Mouse (Mus musculus) heart, adult 2 months (tissue): ENCODE data around the gene Sarnp. TPM values are rescaled to one million over a fixed set of nuclear protein-coding genes. Genes with fewer than 3 reads are reported as not detected.

Source experiments
- DNase-seq, 2 experiments: peaks; one replicate each; pipeline ENCODE4 v3.0.0; 2021
- H3K27ac ChIP-seq: fragments of 200-600 bp; 2 replicates; pipeline ENCODE4 v1.8.1; 2022
- H3K27me3 ChIP-seq: fragments of 200-500 bp; 2 replicates; pipeline ENCODE4 v1.6.1; 2012; ENCODE audit warnings: mild to moderate bottlenecking, low read length, inconsistent platforms, mixed read lengths; ENCODE audit not compliant: control insufficient read depth, insufficient read depth
- H3K36me3 ChIP-seq: fragments of 200-500 bp; 2 replicates; pipeline ENCODE4 v1.6.1; 2012; ENCODE audit warnings: low read length, inconsistent platforms; ENCODE audit not compliant: control insufficient read depth, insufficient read depth
- H3K4me1 ChIP-seq: fragments of 200-500 bp; 2 replicates; pipeline ENCODE4 v1.6.1; 2011; ENCODE audit warnings: low read length; ENCODE audit not compliant: control insufficient read depth, insufficient read depth
- H3K4me3 ChIP-seq: fragments of 200-600 bp; 2 replicates; pipeline ENCODE4 v1.8.1; 2022
- H3K79me2 ChIP-seq: fragments of 200-500 bp; replicated peaks from 2 replicates; pipeline ENCODE4 v1.6.1; 2012; ENCODE audit warnings: mild to moderate bottlenecking, inconsistent platforms, low read length, moderate library complexity, mixed read lengths; ENCODE audit not compliant: control insufficient read depth, insufficient read depth
- H3K9ac ChIP-seq: fragments of 200-500 bp; 2 replicates; pipeline ENCODE4 v1.6.1; 2012; ENCODE audit warnings: low read depth, mild to moderate bottlenecking, control low read depth, inconsistent platforms, low read length, mixed read lengths
- CTCF ChIP-seq: fragments of 200-600 bp; IDR thresholded peaks from 2 replicates; pipeline ENCODE4 v1.8.1; 2022; ENCODE audit warnings: antibody characterized with exemption, mild to moderate bottlenecking, moderate library complexity
- EP300 ChIP-seq: fragments of 200-500 bp; IDR thresholded peaks from 2 replicates; pipeline ENCODE4 v1.6.1; 2011; ENCODE audit warnings: low read depth, low read length, control low read depth; ENCODE audit not compliant: insufficient read depth
- POLR2A ChIP-seq: fragments of 200-500 bp; IDR thresholded peaks from 2 replicates; pipeline ENCODE4 v1.6.1; 2011; ENCODE audit warnings: mild to moderate bottlenecking, low read depth, low read length, control low read depth; ENCODE audit not compliant: insufficient read depth
- WGBS: fragments of 180-500 bp; shearing (Covaris S2); methylation state at CpG from one replicate; pipeline ENCODE4 v1.1.7; 2018; 5-methylcytosine and 5-hydroxymethylcytosine counted together
- intact Hi-C: fragments of 180-260 bp; cut with DNase I; formaldehyde crosslinking; loops from one replicate; pipeline ENCODE4 v1.15.1; 2025
- polyA plus RNA-seq: library from polyadenylated mRNA; depleted of rRNA; stranded (reverse); fragments of >200 nt; gene quantifications from 2 replicates; pipeline ENCODE4 v1.2.3, GENCODE M21; 2012
- total RNA-seq, 2 experiments: library from RNA; stranded (reverse); gene quantifications; 2 replicates each; pipeline ENCODE4 v1.2.3; 2021

Gene Sarnp
- total and polyA plus RNA-seq, 3 experiments, result 14.3 to 43.4 (median 37.2) TPM

DNA sequence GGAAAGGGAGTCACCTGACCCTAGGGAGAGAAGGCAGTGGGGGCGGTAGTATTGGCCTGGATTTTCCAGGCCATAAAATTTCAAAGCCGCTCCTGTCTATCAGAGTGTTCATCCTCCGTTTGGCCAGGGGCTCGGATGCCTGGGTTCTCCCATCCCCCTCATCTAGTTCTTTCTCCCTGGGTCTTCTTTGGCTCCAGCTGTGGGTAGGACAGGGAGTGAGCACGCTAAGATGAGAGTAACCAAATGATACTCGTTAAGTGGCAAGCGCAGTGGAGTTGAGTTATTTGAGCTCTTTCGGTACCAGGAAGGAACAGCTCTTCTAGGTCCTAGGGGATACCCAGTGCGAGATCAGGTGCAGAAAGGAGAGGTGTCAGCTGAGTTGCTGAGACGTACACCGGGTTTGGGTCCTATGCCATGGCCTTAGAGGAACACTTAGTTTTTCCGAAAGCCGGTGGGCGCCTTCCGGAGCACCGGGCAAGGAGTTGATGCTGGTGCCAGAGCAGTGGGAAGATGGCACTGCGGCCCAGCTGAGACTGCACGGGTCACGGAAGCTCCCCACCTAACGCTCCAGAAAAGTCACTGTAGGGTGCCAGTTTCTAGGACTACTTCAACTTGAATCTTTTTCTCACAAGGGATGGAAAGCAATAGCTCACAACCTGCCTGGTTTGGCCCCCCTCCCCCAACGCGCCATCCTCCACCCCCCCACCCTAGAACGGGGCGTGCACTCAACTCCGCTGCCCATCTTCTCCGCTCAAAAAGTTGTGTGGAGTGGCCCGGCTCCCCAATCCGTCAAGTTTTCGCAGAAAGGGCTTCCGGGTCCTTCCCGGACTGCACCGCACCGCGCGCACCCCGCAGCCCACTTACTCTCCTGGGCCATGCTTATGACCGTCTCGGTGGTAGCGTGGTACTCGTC is 73.5 kb downstream of the Sarnp start:
- H3K4me3 ChIP-seq, result peak overlapping the region; percentile 62
- peak overlapping the region; percentile 62 for H3K9ac ChIP-seq
- TF ChIP-seq POLR2A (no peak), CTCF (no peak), EP300 (no peak)
- peak in 1 of 2 experiments; percentile 22 for DNase-seq
- intact Hi-C loops, result loop anchor here (10.0 kb wide), 1 partner anchor 266 kb away; the partner anchor contains the start of gene Rps26
- no peaks in the 10 kb centered on the region for H3K36me3 ChIP-seq
- 3% methylated on average over 40 of the region's 40 CpGs for WGBS
- H3K79me2 ChIP-seq, result no peaks in the 10 kb centered on the region
- peaks cover 4% of the 10 kb centered on the region for H3K4me1 ChIP-seq
- H3K27me3 ChIP-seq, result no peaks in the 10 kb centered on the region
- H3K27ac ChIP-seq, result peak overlapping the region; percentile 21

DNA sequence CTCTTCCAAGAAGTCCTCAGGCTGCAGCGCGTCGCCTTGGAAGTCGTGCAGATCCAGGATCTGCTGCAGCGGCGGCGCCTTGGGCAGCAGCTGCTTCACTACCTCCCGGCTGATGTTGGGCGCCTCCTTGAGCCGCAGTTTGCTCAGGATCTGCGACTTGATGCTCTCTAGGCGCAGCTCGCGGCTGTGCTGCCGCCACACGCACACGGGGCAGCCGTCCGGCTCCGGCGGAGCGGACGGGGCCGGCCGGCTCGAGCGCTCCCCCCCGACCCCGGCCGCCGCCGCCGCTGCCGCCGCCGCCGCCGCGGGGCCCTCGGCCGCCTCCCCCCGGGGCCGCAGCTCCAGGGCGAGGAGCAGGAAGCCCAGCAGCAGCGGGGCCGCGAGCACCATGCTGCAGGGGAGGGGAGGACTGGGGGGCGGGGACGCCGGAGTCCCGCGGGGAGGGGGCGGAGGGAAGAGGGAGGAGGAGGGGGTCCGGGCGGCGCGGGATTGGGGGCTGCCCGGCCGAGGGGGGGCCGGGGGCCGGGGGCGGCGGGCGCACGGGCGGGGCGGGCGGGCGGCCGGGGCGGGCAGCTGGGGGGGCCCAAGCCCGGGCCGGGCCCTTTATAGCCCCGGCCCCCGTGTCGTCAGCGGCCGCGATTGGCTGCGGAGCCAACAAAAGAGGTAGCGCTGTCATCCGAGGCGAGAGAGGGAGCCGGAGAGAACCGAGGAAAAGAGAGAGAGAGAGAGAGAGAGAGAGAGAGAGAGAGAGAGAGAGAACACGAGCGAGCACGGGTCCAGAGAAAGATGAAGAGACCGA is 74.4 kb downstream of the Sarnp start, which contains the start of gene Gdf11:
Gene Gdf11 (minus strand): TSS at position 423 of the 799 bp plus-strand sequence.
- peaks cover 4% of the 10 kb centered on the region for H3K4me1 ChIP-seq
- no peaks in the 10 kb centered on the region for H3K27me3 ChIP-seq
- peak; percentile 64 for DNase-seq
- peak within 1 kb of the TSS; percentile 62 for H3K4me3 ChIP-seq
- no peak for TF ChIP-seq CTCF
- no peak for TF ChIP-seq EP300
- TF ChIP-seq POLR2A, result no peak
- WGBS, result under 1% methylated on average over 32 of the region's 89 CpGs
- no peaks in the 10 kb centered on the region for H3K36me3 ChIP-seq
- peak within 1 kb of the TSS; percentile 21 for H3K27ac ChIP-seq
- intact Hi-C loops, result loop anchor here (10.0 kb wide), 1 partner anchor 267 kb away; the partner anchor contains the start of gene Rps26
- no peaks in the 10 kb centered on the region for H3K79me2 ChIP-seq
- peak within 1 kb of the TSS; percentile 62 for H3K9ac ChIP-seq

DNA sequence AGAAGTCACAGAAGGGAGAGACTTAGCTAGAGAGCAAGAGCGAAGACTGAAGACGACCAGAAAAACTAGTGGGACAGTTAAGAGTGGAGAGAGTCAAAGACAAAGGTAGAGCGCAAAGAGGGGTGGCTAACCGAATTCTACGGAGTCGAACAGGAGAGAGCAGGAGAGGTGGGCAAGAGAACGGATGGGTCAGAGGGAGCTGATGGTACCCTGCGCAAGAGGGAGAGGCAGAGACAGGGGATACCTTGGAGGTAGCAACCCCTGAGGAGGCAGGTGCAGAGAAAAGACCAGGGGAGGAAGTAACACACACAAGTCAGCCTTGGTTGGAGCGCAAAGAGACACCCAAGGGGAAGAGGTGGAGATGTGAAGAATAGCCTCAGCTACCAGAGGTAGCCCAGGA is 75.1 kb downstream of the Sarnp start:
- TF ChIP-seq POLR2A (no peak), EP300 (no peak), CTCF (no peak)
- H3K27ac ChIP-seq, result no peak overlapping the region

DNA sequence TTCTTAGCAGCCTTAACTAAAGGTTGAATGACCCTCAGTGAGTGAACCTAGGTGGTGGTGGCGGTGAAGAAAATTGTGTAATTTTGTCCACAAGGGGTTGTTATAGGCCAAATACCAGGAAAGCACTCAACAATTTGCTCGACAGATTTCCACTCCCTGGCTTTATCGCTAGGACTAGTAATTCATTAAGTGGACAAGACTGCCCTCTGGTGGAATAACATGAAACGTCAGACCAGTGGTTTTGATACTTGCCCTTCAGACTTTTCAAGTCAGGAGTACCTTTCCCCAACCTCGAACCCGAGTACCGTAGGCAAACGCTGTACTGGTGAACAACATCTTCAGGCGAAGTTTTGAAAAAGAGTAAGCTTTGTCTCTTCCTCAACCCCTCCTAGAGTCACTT is 78.3 kb downstream of the Sarnp start:
- DNase-seq, result peak; percentile 53
- no peak overlapping the region for H3K27ac ChIP-seq
- no peaks in the 10 kb centered on the region for H3K79me2 ChIP-seq
- intact Hi-C loops, result loop anchor here (1.0 to 10.0 kb wide), 3 partner anchors 50 to 271 kb away; partner anchors contain the start of gene Rps26
- TF ChIP-seq CTCF (peak; percentile 92), EP300 (no peak)
- H3K4me1 ChIP-seq, result peaks cover 3% of the 10 kb centered on the region
- H3K4me3 ChIP-seq, result no peak overlapping the region
- under 1% methylated on average over 9 of the region's 9 CpGs for WGBS
- no peak overlapping the region for H3K9ac ChIP-seq
- H3K27me3 ChIP-seq, result no peaks in the 10 kb centered on the region
- H3K36me3 ChIP-seq, result no peaks in the 10 kb centered on the region

More for the DNA sequence above, 75.1 kb downstream of the Sarnp start:
- WGBS, result 7% methylated on average over 9 of the region's 9 CpGs
- Histone ChIP-seq H3K36me3 (no peaks in the 10 kb centered on the region), H3K4me3 (peak overlapping the region; percentile 20; the same call in 1 of the 2 replicates), H3K27me3 (no peaks in the 10 kb centered on the region), H3K9ac (no peak overlapping the region), H3K4me1 (peaks cover 4% of the 10 kb centered on the region), H3K79me2 (no peaks in the 10 kb centered on the region)
- intact Hi-C loops, result loop anchor here (10.0 kb wide), 1 partner anchor 267 kb away; the partner anchor contains the start of gene Rps26
- no peak for DNase-seq

DNA sequence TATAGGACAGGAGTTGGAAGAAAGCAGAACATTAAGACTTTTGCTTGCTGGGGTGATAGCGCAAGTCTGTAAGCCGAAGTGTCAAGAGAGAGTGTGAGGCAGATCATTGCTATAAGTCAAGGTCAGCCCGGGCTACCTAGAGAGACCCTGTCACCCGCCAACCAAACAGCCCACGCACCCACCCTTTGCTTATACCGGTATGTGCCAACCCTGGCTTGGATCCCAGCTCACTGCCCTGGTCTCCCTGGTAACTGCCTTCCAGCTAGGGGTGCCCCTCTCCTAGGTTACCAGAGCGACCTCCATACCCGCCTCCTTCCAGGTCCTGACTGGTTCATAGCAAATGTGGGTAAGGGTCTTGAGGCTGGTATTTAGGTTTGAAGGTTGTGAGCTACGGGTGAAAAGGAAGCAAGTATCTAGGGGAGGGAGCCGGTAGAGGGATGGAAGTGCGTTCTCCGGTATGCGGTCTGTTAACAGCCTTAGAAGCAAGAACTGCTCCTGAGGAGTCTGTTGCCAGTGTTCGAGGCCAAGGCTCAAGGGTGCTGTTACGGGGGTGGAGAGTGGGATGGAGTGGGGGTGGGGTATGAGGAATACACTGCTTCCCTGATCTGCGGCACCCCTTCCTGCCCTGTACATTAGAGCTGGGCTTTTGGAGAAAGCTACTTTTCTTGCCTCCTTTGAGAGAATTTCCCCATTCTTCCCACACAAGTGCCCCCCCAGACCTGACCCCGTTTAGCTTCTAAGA is 79.0 kb downstream of the Sarnp start:
- no peak overlapping the region for H3K4me3 ChIP-seq
- WGBS, result 16% methylated on average over 17 of the region's 17 CpGs
- H3K27ac ChIP-seq, result no peak overlapping the region
- H3K36me3 ChIP-seq, result no peaks in the 10 kb centered on the region
- no peaks in the 10 kb centered on the region for H3K27me3 ChIP-seq
- DNase-seq, result no peak
- no peaks in the 10 kb centered on the region for H3K79me2 ChIP-seq
- TF ChIP-seq CTCF (no peak), POLR2A (no peak), EP300 (no peak)
- no peak overlapping the region for H3K9ac ChIP-seq
- intact Hi-C loops, result loop anchor here (1.0 to 10.0 kb wide), 3 partner anchors 51 to 271 kb away; partner anchors contain the start of gene Rps26
- H3K4me1 ChIP-seq, result no peaks in the 10 kb centered on the region; the same call in 1 of the 2 replicates
